Comparison of ENCODE assay signal across 19 mouse cellular contexts in the genomic region with DNA sequence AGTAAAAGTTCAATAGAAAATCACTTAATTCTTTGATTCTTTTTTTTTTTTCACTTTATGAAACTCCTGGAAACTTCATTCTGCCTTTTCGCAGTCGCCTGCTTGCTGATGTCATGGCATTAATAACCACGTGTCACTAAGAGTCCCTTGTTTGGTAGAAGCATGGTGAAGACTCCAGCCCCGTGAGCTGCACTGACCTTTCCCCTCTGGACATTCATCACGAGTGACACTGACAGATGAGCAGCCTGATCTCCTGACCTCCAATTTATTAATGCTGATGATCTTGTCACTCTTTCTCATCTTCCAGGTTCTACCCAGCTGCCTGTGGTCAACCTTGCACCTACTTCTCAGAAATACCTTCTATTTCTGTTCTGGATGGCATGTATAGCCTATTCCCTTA.
"Had no signal": no experiment of that assay in that cellular context is flagged by ENCODE, and none has a peak within 500 bp of the region (broad histone marks: within the 10 kb centered on the region; RNA-seq: fewer than 3 reads in every experiment).

No protein-coding gene starts in this region.

- H3K27ac ChIP-seq: limb, embryonic 10.5 days; limb, embryonic 13.5 days; liver, embryonic 13.5 days; macrophage; midbrain, embryonic 10.5 days; midbrain, embryonic 15.5 days; stomach, postnatal 0 days had no signal

- H3K4me3 ChIP-seq: limb, embryonic 10.5 days; limb, embryonic 13.5 days; liver, embryonic 13.5 days; midbrain, embryonic 10.5 days; midbrain, embryonic 15.5 days had no signal

- H3K4me1 ChIP-seq: limb, embryonic 10.5 days; limb, embryonic 13.5 days; liver, embryonic 13.5 days; midbrain, embryonic 10.5 days; midbrain, embryonic 15.5 days had no signal

- H3K36me3 ChIP-seq: limb, embryonic 10.5 days; limb, embryonic 13.5 days; liver, embryonic 13.5 days; midbrain, embryonic 10.5 days; midbrain, embryonic 15.5 days had no signal

- H3K27me3 ChIP-seq: limb, embryonic 13.5 days; liver, embryonic 13.5 days; midbrain, embryonic 15.5 days had no signal

- H3K9me3 ChIP-seq: limb, embryonic 10.5 days; limb, embryonic 13.5 days; liver, embryonic 13.5 days; midbrain, embryonic 10.5 days; midbrain, embryonic 15.5 days had no signal

- ATAC-seq: intestine, embryonic 16.5 days; midbrain, embryonic 15.5 days had no signal

- H3K9ac ChIP-seq: limb, embryonic 13.5 days; liver, embryonic 13.5 days; midbrain, embryonic 15.5 days had no signal

- H3K4me2 ChIP-seq: limb, embryonic 13.5 days; liver, embryonic 13.5 days; midbrain, embryonic 15.5 days had no signal

- DNase-seq: kidney, adult 18-20 months; kidney, adult 9 months; kidney, postnatal 14 days; kidney, postnatal 4 days; liver; liver, embryonic 13.5 days; lung, adult 2 months; lung, postnatal 14 days; right cerebral cortex, adult 18-20 months; right cerebral cortex, postnatal 14 days; right cerebral cortex, postnatal 4 days; thymus, postnatal 25 days had no signal
